Mouse (Mus musculus) R1 (cell line): ENCODE measurements around the gene Med9.

Source experiments
- DNase-seq: peaks from one replicate; pipeline ENCODE4 v3.0.0-alpha.2; 2018; ENCODE audit warnings: low read depth, low spot score

Med9 gene

DNA sequence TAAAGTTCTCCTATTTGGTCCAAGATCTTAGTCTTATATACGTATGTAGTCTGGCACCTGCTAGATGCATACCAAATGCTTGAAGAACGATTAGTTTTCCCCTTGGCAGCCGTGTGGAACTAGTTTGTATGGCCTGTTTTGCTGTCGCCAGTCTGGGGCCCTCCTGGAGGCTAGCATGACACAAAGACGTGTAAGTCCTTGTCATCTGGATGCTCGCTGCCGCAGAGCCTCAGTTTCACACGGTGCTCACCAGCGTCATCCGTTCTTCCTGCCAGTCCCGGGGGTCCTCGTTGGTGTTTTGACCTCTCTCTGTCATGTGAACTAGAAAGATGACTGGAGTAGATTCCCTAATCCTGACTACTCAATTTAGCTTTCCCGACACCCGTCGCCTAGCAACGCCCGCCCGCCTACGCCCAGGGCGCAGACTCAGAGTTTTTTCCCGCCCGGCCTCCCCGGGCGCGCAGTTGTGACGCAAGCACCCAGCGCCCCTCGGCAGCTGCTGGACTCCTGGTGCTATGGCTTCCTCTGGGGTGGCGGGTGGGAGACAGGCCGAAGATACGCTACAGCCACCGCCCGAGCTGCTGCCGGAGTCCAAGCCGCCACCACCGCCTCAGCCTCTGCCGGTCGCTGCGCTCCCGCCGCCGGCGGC is at the start of gene Med9:
TSS of gene Med9 (plus strand) at position 455 of the 649 bp plus-strand sequence.
- peak; percentile 94 for DNase-seq

DNA sequence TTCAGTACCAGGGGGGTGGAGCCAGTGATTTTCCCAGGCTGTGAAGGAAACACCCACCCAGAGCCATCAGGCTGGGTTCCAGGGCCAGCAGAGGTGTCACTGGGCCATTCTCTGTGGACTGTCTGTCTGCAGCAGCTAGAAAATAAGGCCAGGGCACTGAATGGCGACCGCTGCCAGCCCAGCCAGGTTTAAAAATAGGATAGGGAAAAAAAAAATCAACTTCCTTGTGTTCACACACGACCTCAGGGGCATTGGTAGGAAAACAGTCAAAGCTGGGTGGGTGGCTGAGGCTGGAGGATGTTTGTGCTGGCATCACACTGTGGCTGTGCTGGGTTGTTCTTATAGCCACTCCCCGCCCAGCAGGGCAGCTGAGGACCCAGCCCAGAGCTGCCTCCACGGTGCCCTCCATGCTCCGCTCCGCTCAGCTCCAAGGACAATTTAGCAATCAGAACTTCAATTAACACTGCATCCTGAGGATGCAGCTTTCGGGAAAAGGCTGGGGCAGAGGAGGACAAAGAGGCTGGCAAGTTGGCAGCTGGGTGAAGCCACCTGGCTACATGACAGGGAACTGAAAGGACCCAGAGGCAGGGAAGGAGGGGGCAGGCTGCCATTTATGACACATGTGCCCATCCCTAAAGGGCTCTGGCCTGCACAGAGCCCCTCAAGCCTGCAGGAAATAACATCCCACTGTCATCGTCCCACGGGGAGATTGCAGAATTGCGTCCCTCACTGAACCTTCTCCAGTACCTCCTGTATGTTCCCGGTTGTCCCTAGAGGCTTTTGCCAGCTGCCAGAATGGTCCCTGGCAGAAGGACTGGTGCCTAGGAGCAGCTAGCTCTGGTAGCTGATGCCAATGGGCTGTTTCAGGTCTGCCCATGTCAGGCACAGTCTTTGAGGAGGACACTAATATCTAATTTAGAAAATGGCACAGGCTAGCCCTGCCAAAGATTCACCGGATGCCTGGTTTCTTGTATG is 48.0 kb upstream of the Med9 start:
- DNase-seq, result no peak

DNA sequence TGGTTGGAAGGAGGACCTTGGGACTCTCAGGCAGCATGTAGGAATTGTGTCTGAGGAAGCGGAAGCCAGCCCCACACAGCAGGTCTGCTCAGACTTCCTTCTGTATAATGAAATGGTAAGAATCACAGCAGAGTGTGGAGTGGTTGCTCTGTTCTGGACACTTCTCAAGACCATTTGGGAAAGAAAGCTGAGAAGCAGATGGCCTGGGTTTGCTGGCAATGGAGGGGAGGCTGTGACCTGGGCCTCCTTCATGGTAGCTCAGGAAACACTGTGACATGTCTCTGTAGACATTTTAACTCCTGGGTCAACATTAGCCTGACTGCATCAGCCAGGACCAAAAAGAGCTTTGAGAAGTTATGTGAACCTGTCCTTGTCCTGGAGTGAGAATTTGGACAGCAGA is 47.0 kb upstream of the Med9 start:
- DNase-seq, result no peak

DNA sequence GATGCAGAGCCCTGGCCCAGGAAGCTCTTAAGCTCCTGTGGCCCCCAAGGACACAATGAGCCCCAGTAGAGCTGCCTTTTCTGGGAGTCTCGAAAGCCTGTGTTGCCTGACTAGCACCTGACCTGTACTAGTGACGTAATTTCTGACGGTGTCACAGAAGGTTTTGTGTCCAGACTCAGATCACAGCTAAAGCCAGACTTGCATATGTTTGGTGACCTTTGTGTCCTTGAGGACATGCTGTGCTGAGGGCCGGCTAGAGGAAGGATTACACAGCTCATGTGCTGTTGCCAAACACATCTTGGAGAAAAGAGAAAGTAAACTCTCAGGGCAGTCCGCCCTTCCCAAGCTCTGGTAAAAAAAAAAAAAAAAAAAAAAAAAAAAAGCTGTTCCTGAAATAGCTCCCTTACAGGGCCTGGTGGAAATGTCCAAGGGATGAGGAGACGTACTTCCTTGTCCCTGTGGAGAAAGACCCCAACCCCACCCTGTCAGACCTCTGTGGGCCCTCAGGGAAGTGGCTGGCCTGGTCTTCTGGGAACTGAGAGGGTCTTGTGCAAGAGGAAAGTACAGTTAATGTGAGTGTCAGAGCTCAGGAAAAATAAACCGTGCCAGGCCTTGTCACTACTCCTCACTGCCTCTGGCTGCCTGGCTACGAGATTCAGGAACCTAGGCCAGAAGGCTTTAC is 45.8 kb upstream of the Med9 start:
- DNase-seq, result peak; percentile 47

DNA sequence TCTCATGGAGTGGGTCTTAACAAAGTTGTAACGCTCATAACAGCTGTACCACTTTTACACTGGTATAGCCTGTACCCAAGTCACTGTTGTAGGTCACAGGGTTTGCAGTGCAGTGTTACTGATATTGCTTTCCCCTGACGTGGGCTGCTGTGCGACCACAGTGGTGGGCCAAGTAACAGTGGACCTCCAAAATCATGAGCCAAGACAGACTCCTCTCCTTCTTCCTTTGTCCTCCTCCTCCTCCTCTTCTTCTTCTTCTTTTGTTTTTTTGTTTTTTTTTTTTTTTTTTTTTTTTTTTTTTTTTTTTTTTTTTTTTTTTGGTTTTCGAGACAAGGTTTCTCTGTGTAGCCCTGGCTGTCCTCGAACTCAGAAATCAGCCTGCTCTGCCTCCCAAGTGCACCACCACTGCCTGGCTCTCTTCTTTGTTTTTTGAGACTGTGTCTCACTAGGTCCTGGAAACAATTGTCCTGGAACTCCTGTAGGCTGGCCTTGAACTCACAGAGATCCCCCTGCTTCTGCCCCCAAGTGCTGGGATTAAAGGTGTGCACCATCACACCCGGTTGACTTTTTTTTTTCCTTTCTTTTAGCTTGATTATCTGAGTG is 41.4 kb upstream of the Med9 start:
- no peak for DNase-seq

DNA sequence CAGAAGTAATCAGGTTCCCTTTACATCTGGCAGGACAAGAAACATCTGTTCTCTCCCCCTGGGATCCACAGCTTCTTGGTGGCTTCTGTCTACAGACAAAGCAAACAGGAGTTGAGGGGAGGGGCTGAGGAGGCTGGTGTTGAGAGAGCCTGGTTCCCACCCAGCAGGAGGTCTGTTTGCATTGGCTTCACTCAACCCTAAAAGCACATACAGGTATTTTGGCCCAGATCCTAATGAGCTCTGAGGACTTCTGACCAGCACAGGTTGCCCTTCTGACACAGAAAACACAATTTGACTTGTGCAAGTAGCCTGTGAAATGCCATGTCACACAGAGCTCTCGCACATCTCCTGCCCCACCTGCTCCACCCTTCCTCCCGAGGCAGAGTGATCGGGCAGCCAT is 39.6 kb upstream of the Med9 start:
- DNase-seq, result peak; percentile 83

DNA sequence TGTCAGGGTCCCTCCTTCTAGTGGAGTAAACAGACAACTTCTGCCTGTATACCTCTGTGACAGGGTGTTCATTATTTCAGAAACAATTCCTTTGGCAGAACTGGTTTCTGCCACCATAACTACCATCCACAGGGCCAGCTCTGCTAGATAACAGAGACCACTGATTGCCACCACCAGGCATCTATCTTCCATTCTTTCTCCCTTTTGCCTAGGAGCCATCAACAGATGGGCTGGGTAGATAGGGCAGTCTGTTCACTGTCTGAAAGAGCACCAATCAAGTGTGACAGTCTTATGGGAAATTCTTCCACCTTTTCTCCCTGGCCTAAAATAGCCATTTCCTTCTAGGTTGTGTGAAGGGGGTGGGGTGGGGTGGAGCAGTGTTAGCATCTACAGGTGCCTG is 37.4 kb upstream of the Med9 start:
- DNase-seq, result no peak

DNA sequence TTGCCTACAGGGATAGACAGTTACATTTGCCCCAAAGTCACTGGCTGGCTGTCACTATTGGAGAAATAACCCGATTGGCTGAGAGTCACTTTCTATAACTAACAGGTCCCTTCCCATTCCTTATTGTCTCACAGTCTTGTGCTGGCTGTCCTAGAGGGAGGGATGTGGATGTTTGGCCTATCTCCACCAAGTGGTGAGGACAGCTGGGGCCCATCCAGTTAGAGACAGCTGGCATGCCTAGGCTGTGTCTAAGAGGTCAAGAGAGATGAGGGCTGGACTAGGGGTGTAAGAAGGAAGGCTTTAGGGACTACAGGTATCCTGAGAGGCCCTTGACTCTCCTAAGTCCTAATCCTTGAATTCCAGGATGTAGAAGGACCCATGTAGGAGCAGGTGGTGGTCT is 36.5 kb upstream of the Med9 start:
- DNase-seq, result no peak

DNA sequence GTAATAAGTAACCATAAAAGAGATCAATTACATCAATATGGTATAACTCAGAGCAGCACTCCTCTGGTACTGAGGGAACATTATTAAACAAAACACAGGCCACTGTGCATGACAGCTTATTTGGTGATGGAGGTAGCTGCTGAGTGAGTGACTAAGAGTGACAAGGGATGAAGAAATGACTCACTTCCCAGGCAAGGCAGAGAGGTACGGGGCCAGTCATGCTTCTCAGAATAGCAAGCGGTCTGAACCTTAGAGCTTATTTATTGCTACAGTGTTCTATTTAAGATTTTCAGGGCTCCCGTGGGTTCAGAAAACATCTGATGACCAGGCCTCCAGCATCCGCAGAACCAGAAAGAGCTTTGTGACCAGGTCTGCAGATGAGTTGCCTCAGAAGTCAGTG is 34.3 kb upstream of the Med9 start:
- DNase-seq, result no peak

DNA sequence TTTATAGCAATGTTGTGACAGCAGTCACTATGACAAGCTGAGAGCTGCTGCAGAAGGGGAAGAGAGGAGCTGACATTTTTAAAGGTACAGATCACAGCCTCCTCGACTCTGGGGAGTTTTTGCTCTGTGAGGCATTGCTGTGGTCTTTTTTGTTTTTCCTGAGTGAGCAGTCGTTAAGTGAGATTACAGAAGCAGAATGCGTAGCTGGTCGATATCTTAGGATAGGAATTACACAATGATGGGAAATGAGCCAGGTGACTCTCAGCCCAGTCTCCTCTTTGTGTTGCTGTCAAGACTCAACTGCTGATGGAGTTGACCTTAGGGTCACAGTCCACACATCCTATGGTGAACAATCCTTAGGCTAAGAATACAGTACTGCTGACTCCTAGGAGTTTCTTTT is 30.0 kb upstream of the Med9 start:
- no peak for DNase-seq

DNA sequence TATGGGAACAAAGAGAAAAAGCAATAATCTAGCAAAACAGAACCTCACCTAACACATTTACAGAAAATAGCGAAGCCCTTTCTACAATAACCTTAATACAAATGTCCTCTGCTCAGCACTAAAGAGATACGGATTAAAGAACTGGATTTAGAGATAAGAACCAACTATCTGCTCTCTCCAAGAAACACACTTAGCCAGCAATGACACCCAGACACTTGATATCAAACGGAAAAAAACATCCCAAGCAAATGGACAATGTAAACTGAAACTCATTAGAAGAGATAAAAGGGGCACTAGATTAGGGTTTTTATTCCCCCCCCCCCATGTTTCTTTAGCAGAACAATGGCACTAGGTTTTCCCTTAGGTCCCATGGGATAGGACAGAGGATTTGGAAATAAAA is 28.6 kb upstream of the Med9 start:
- no peak for DNase-seq

DNA sequence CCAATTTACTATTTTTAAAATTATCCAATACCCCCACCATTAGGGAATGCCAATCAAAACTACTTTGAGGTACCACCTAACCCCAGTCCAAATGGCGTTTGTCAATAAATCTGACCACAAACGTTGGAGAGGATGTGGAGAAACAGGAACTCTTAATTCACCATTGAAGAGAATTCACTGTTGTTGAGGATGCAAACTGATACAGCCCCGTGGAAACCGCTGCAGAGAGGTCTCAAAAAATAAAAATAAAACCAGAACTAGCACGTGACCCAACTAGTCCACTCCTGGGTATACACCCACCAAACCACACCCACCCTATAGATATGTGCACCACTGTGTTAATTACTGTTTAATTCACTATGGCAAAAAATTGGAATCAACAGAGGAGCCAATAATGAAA is 27.7 kb upstream of the Med9 start:
- DNase-seq, result no peak

DNA sequence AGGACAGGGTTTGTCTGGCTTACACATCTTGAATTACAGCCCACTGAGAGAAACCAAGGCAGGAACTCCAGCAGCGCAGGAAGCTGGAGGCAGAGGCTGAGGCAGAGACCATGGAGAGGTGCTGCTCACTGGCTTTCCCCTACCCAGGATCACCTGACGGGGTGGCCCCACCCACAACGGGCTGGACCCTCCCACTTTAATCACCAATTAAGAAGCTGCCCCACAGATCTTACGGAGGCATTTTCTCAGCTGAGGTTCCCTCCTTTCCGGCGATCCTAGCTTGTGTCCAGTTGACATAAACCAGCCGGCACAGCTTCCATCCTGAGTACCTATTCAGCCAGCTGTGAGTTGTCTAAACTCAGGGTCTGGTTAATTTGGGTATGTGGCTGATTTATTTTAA is 26.7 kb upstream of the Med9 start:
- peak; percentile 86 for DNase-seq

DNA sequence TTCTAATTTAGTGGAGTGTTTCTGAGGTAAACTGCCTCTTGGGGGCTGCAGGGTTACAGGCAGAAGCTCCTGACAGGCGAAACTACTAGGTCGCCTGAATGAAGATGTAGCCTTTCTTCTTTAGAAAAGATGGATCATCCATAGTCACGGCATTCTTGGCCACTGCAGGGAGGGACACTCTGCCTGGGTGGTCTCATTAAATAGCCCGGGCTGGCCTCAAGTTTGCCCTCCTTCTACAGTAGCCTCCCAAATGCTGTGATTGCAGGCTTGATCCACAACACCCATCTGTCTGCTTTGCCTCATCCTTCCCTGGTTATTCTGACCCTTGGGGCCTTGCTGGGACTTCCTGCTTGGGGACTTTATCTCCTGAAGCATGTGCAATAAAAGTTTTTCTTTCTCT is 18.0 kb upstream of the Med9 start:
- no peak for DNase-seq

DNA sequence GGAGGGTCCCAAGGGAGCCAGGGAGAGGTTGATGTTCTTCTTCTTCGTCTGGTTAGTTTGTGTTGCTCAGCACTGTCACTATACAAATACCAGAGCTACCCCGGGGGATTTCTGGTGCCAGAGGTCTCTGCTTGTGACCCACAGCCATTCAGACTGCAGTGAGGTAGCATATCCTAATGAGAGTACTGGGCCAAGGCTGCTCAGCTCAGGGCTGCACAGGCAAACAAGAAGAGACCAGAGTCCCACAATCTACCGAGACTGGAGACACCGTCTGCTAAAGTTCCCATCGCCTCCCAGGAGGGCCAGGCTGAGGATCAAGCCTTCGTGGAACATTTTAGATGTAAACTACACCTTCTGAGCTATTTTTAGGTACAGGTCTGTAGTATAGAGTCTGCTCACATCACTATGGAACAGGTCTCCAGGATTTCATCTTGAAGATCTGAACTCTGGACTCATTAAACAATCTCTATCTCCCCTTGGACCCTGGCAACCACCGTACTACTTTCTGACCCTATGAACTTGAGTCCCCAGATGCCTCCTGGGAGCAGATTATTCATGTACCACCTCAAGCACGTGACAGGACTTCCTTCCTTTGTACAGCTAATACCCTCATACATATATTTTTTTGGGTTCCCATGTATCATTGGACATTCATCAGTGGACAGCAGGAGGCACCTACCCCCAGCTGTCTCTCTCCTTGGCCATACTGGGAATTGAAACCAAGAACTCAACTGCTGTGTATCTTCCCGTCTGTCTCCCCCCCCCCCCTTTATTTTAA is 15.3 kb upstream of the Med9 start:
- no peak for DNase-seq

DNA sequence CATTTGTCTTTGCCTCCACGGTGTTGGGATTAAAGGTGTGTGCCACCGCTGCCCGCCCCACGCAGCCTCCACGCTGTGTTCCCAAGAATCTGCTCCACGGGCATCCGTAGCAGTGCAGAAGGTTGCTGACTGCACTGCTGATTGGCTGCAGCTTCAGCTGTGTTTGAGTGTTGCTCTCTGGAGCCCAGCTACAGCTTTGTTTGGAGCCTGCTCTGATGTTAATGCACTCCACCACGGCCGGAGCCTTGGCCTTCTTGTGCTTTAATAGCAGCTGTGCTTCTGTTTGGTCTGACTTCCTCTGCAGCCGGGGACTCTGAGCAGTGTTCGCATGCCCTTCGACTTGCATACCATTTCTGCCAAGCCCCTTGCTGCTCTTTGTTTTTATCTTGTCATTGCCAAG is 14.1 kb upstream of the Med9 start:
- DNase-seq, result peak; percentile 7

DNA sequence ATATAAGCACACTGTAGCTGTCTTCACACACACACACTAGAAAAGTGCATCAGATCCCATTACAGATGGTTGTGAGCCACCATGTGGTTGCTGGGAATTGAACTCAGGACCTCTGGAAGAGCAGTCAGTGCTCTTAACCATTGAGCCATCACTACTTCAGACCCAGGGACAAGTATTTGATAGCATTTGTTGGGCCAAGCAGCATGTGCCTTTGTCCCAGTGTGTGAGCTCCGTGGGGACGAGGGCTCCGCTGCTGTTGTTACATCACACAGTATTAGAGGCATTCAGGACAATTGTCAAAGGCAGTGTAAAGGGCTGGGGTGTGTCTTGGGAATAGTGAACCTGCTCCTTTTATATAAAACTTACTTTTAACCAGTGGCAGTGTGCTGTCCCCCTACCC is 11.0 kb upstream of the Med9 start:
- no peak for DNase-seq

DNA sequence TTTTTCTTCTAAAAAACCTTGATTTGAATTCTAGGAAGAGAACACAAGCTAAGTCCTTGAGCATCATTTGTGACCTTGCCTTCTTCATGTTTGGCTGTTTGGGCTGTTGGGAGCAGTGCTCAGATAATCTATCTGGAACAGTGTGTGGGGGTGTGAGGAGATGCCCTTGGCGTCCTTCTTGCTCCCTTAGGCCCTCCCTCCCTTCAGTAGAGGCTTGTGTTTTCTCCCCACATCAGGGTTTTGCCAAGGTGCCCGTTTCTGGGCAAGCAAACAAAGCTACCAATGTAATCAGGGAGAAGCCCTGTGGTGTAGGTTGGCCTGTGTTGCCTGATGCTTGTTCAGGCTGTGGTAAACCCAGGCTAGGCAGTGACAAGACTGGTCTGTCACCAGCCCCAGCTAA is 10.4 kb upstream of the Med9 start:
- DNase-seq, result no peak

DNA sequence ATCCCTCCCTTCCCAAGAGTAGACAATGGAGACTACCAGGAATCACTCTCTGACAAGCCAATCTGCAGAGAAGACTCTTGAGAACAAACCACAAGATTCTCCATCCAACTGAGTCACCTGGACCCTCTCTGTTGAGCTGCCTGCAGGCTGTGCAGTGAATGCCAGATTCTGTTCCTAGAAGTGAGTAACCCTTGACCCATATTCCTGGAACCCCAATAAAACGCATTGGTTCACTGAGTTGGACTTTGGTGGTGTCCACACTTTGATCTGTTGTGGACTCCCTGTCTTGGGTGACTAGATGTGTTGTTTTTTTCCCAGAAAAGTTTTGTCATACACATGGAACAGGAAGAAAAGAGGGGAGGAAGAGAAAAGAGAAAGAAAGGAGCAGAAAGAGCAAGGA is 8.2 kb upstream of the Med9 start:
- DNase-seq, result no peak

DNA sequence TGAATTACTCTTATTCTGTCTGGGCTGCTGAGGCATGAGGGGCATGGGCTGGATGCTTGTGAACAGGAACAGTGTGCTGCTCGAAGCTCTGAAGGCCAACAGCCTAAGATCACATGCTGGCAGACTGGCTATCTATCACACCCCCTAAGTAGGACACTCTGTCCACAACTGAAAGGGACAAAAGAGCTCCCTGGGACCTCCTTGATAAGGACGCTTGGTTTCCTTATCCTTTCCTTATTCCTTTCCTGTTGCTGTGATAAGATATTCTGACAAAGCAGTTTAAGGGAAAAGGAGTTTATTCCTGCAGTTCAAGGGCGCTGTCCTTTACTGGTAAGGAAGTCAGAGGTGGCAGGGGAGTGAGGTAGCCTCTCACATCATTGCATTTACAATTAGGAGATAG is 7.4 kb upstream of the Med9 start:
- DNase-seq, result no peak

DNA sequence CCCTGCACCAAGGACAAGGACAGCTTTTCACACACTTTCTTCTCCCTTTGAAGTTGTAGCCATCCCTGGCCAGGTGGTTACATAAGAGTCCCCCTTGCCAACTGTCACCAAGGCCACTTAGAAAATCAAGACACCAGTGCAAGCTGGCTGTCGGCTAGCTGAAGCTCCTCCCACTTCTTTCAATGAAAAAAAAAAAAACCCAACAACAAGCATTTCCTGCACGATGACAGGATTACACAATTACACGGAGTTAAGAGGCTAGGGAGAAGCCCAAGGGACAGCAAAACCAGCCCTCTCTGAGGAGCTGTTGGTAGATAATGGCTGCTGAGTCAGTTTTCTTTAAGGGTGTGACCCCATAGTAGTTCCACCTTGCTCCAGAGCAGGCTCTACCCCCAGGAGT is 6.6 kb upstream of the Med9 start:
- no peak for DNase-seq
